Mouse (Mus musculus) G1E (cell line): ENCODE measurements around the gene Tmtc4. TPM values are rescaled to one million over a fixed set of nuclear protein-coding genes. Genes with fewer than 3 reads are reported as not detected.
A peak's percentile ranks its signal among the peaks of the same experiment; 100 is the strongest.

Source experiments
- ATAC-seq: 2 replicates; pipeline ENCODE4 v1.8.0; 2016; ENCODE audit warnings: mild to moderate bottlenecking; ENCODE audit not compliant: insufficient number of reproducible peaks, poor library complexity, low FRiP score, severe bottlenecking; ENCODE audit errors: extremely low read depth
- DNase-seq: peaks from one replicate; pipeline ENCODE4 v3.0.0; 2012; ENCODE audit warnings: low spot score
- H3K27me3 ChIP-seq: 2 replicates; pipeline ENCODE4 v1.6.1; 2012; ENCODE audit warnings: mild to moderate bottlenecking, low read length, inconsistent platforms; ENCODE audit not compliant: insufficient read depth
- H3K36me3 ChIP-seq: replicated peaks from 2 replicates; pipeline ENCODE3; 2012; ENCODE audit warnings: mild to moderate bottlenecking, inconsistent platforms
- H3K4me1 ChIP-seq: 2 replicates; pipeline ENCODE4 v1.6.1; 2012; ENCODE audit warnings: low read depth, low read length, inconsistent platforms, mixed read lengths; ENCODE audit not compliant: insufficient read depth
- H3K4me3 ChIP-seq: 2 replicates; pipeline ENCODE4 v1.5.1; 2012; ENCODE audit warnings: low read depth, mild to moderate bottlenecking, inconsistent platforms, low read length, moderate library complexity, mixed read lengths
- H3K9me3 ChIP-seq: replicated peaks from 2 replicates; pipeline ENCODE4 v1.6.1; 2012; ENCODE audit warnings: inconsistent platforms
- CTCF ChIP-seq: IDR thresholded peaks from 2 replicates; pipeline ENCODE4 v1.5.1; 2012; ENCODE audit warnings: low read depth, low read length, inconsistent platforms, mixed read lengths
- GATA1 ChIP-seq: IDR thresholded peaks from 2 replicates; pipeline ENCODE4 v1.6.1; 2012; ENCODE audit warnings: borderline replicate concordance, low read length, inconsistent platforms, mixed read lengths
- GATA2 ChIP-seq: IDR thresholded peaks from 2 replicates; pipeline ENCODE4 v1.6.1; 2012; ENCODE audit warnings: low read depth, low read length, inconsistent platforms, borderline replicate concordance
- POLR2AphosphoS5 ChIP-seq: IDR thresholded peaks from 2 replicates; pipeline ENCODE4 v1.6.1; 2012; ENCODE audit warnings: low read depth, low read length, inconsistent platforms; ENCODE audit not compliant: insufficient replicate concordance
- TAL1 ChIP-seq: conservative IDR thresholded peaks from 2 replicates; pipeline ENCODE4 v1.6.1; 2012; ENCODE audit warnings: low read depth, low read length, inconsistent platforms, mixed read lengths
- polyA plus RNA-seq: library from polyadenylated mRNA; stranded (reverse); fragments of >175 nt; gene quantifications from 2 replicates; pipeline ENCODE4 v1.2.3, GENCODE M21; 2012
- total RNA-seq, 2 experiments: library from RNA; stranded (forward) in 1 of 2; stranded (reverse) in 1 of 2; fragments of 200-1000 nt in 1 of 2; fragments of >200 nt in 1 of 2; fragmentation: Nextera tagmentation in 1 of 2; gene quantifications; 2 replicates each; pipeline ENCODE4 v1.2.3; 2014 to 2017

The Tmtc4 gene
- total and polyA plus RNA-seq, 3 experiments, result 0.96 to 12.6 (median 9.6) TPM

DNA sequence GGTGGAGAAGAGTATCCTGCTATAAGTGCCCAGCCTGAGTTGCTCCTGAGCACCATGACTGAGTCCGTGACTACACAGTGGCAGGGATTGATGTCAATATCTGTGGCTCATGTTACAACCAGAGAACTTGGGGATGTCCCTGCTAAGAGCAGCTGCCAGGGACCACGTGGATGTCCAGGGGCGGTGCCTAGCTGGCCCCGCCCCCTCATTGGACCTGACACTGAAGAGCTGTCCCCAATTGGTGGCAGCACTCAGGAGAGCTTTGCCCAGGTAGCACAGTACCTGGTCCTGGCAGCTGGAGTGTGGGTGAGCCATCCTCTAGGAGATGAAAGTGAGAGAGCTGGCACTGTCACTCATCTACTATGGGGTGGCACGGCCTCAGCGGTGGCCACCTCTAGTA is 9.1 kb upstream of the Tmtc4 start:
- Histone ChIP-seq H3K4me3 (no peak overlapping the region), H3K27me3 (peaks cover 18% of the 10 kb centered on the region), H3K36me3 (no peaks in the 10 kb centered on the region), H3K9me3 (no peaks in the 10 kb centered on the region), H3K4me1 (no peaks in the 10 kb centered on the region)
- ATAC-seq (no peak), DNase-seq (no peak)
- TF ChIP-seq GATA1 (no peak), TAL1 (no peak), POLR2AphosphoS5 (no peak), CTCF (no peak), GATA2 (no peak)

DNA sequence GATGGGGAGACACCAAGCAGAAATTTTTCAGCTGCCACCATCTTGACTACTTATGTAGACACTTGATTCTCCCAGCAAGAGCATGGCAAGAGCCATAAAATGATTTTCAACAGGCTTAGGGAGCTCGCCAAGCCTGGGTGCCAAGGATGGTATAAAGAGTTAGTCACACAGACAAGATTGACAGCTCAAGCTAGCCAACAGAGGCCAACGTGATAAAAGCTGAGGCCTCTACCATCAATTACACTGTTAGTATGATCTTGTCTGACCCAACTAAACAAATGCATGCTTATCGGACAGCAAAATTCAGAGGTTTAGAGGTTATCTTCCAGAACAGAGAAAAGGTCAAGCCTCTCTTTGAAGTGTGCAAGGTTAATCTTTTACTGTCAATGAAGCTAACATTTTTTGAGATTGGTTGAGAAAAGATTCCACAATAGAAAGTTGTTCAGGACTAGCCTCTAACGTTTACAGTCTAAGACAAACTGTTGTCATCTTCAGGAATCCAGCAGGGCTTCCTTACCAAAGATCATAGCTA is 6.8 kb upstream of the Tmtc4 start:
- H3K4me3 ChIP-seq, result no peak overlapping the region
- no peak for ATAC-seq
- H3K9me3 ChIP-seq, result no peaks in the 10 kb centered on the region
- DNase-seq, result no peak
- TF ChIP-seq POLR2AphosphoS5 (no peak), CTCF (no peak), GATA1 (no peak), GATA2 (no peak), TAL1 (no peak)
- H3K4me1 ChIP-seq, result no peaks in the 10 kb centered on the region
- H3K27me3 ChIP-seq, result peaks cover 18% of the 10 kb centered on the region
- no peaks in the 10 kb centered on the region for H3K36me3 ChIP-seq

DNA sequence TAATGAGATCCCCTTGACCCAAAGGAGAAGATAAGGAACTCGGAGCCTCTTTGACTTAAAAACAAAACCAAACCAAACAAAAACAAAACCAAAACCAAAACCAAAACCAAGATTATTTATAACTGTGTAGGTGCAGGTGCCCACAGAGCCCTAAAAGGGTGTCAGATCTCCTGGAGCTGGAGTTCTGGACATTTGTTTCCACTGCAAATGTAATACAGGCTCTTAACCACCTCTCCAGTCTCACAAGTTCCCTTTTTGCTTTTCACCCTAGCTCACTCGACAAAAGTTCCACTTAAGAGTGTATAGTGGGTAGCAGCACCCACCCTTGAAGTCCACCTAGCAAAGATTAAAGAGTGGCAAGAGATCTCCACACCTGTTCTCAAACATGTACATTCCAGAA is 2.6 kb upstream of the Tmtc4 start:
- TF ChIP-seq GATA1 (no peak), TAL1 (no peak)
- ATAC-seq, result no peak
- Histone ChIP-seq H3K4me1 (peaks cover 18% of the 10 kb centered on the region), H3K9me3 (no peaks in the 10 kb centered on the region), H3K4me3 (no peak overlapping the region), H3K27me3 (peaks cover 9% of the 10 kb centered on the region), H3K36me3 (no peaks in the 10 kb centered on the region)
- DNase-seq, result no peak

- Histone ChIP-seq H3K27me3 (no peaks in the 10 kb centered on the region; the same call in none of the 2 replicates), H3K4me3 (peak overlapping the region; percentile 79), H3K36me3 (peaks cover 2% of the 10 kb centered on the region), H3K4me1 (peaks cover 18% of the 10 kb centered on the region), H3K9me3 (no peaks in the 10 kb centered on the region)
- peak; percentile 29 for ATAC-seq
- TF ChIP-seq CTCF, result no peak
- no peak for DNase-seq
Observed at GRCm38 (mm10) chr14:122982571-122983225, 1.1 kb downstream of the Tmtc4 start.

DNA sequence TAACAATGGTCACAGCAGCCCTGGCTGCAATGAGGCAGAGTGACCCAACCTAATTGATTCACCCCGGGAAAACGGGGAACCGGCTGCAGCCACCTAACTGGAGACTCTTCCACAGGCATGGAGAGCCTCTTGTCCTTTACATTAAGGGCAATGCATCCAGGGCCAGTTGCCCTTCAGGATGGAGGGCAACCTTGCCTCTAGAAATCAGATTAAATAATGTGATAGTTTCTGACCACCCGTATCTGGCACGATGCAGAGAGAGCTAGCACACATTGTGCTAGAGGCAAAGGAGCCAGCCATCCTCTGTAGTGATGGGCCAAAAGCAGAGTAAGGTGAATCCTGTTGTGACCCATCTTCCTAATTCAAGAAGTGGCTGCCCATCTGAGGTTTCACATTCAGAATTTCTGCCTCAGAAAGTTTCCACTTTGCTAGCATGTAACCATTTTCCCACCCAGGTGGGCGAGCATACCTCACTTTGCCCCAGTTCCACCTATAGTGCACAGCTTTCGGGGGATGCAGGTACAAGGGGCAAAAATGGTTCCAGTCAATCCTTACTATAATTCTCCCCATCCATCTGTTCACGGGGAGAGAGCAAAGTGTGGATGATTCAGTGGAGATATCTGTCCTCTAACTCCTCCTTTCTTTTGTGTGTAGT is 1.9 kb downstream of the Tmtc4 start:
- H3K36me3 ChIP-seq, result peaks cover 8% of the 10 kb centered on the region
- TF ChIP-seq GATA2 (no peak), TAL1 (no peak), POLR2AphosphoS5 (no peak), CTCF (no peak), GATA1 (no peak)
- DNase-seq, result no peak
- H3K4me1 ChIP-seq, result peaks cover 18% of the 10 kb centered on the region
- H3K4me3 ChIP-seq, result peak overlapping the region; percentile 79
- no peaks in the 10 kb centered on the region for H3K9me3 ChIP-seq
- no peaks in the 10 kb centered on the region; the same call in none of the 2 replicates for H3K27me3 ChIP-seq
- ATAC-seq, result no peak

GRCm38 (mm10) chr14:122978871-122979270 is 5.0 kb downstream of the Tmtc4 start:
- peaks cover 8% of the 10 kb centered on the region for H3K36me3 ChIP-seq
- H3K4me1 ChIP-seq, result peaks cover 15% of the 10 kb centered on the region
- DNase-seq, result no peak
- no peak for ATAC-seq
- no peaks in the 10 kb centered on the region for H3K9me3 ChIP-seq
- TF ChIP-seq GATA2, result no peak
- TF ChIP-seq CTCF, result no peak
- no peak for TF ChIP-seq POLR2AphosphoS5
- no peak for TF ChIP-seq TAL1
- no peak for TF ChIP-seq GATA1
- no peak overlapping the region for H3K4me3 ChIP-seq
- no peaks in the 10 kb centered on the region; the same call in none of the 2 replicates for H3K27me3 ChIP-seq
